Mouse (Mus musculus): ENCODE data around the gene Kcnk4. TPM values are rescaled to one million over a fixed set of nuclear protein-coding genes. Genes with fewer than 3 reads are reported as not detected.
"Not testable (repeated sequence)": the region's sequence is repeated elsewhere in the genome, so short reads cannot be mapped to it uniquely, and the experiment has no call there.

Gene Kcnk4
- polyA plus RNA-seq, 1 experiment from 2014 or later, result 0.14 TPM

GRCm38 (mm10) chr19:6911101-6912074 is 22.9 kb downstream of the Kcnk4 start:
- 0 out of 2 replicates have a peak overlapping the region, but pooled peaks have one; percentile 10 for H3K9ac ChIP-seq
- H3K27me3 ChIP-seq, result no peaks in the 10 kb centered on the region
- H3K27ac ChIP-seq, result 0 out of 2 replicates have a peak overlapping the region, but pooled peaks have one; percentile 32
- peak overlapping the region; percentile 83 for H3K4me2 ChIP-seq
- ATAC-seq (replicated peaks; ENCODE audit: insufficient number of reproducible peaks, insufficient read depth, low FRiP score, low read depth), result no peak
- H3K9me3 ChIP-seq (replicated peaks), result no peaks in the 10 kb centered on the region
- peaks cover 34% of the 10 kb centered on the region for H3K4me1 ChIP-seq (replicated peaks)
- peaks cover 39% of the 10 kb centered on the region for H3K36me3 ChIP-seq
- peak overlapping the region; percentile 21 for H3K4me3 ChIP-seq
- 81% methylated on average over 19 of the region's 19 CpGs for WGBS

- peaks cover 48% of the 10 kb centered on the region for H3K36me3 ChIP-seq
- WGBS, result under 1% methylated on average over 30 of the region's 30 CpGs
These were observed 24.0 kb downstream of the Kcnk4 start for GRCm38 (mm10) chr19:6910306-6910705.

GRCm38 (mm10) chr19:6909507-6910289 is 24.6 kb downstream of the Kcnk4 start, which contains the start of the genes Trmt112 and Prdx5:
Gene Trmt112 (plus strand): TSS chr19:6909698.
Gene Prdx5 (minus strand): TSS chr19:6910106.
- H3K4me3 ChIP-seq, result peak within 1 kb of the TSS; percentile 80
- H3K9ac ChIP-seq, result peak within 1 kb of the TSS; percentile 76
- H3K27me3 ChIP-seq, result no peaks in the 10 kb centered on the region
- peaks cover 54% of the 10 kb centered on the region for H3K36me3 ChIP-seq
- WGBS, result under 1% methylated on average over 65 of the region's 65 CpGs
- no peaks in the 10 kb centered on the region for H3K9me3 ChIP-seq (replicated peaks)
- peak within 1 kb of the TSS; percentile 83 for H3K4me2 ChIP-seq
- H3K4me1 ChIP-seq (replicated peaks), result peaks cover 30% of the 10 kb centered on the region
- peak; percentile 90 for ATAC-seq (replicated peaks; ENCODE audit: insufficient number of reproducible peaks, insufficient read depth, low FRiP score, low read depth)
- peak within 1 kb of the TSS; percentile 100 for H3K27ac ChIP-seq

More at GRCm38 (mm10) chr19:6910306-6910705, 24.0 kb downstream of the Kcnk4 start:
- Histone ChIP-seq H3K27ac (peak overlapping the region; percentile 100), H3K4me2 (peak overlapping the region; percentile 83), H3K4me1 (replicated peaks) (peaks cover 34% of the 10 kb centered on the region), H3K9ac (peak overlapping the region; percentile 76), H3K4me3 (peak overlapping the region; percentile 80)
- ATAC-seq (replicated peaks; ENCODE audit: insufficient number of reproducible peaks, insufficient read depth, low FRiP score, low read depth), result peak; percentile 32
- H3K27me3 ChIP-seq; H3K9me3 ChIP-seq (replicated peaks): not testable (repeated sequence)

- peak overlapping the region; percentile 76 for H3K9ac ChIP-seq
- peak overlapping the region; percentile 83 for H3K4me2 ChIP-seq
- ATAC-seq (replicated peaks; ENCODE audit: insufficient number of reproducible peaks, insufficient read depth, low FRiP score, low read depth), result no peak
- peak overlapping the region; percentile 80 for H3K4me3 ChIP-seq
- H3K27me3 ChIP-seq, result no peaks in the 10 kb centered on the region
- H3K27ac ChIP-seq, result peak overlapping the region; percentile 100
- H3K9me3 ChIP-seq (replicated peaks), result no peaks in the 10 kb centered on the region
- WGBS, result 6% methylated on average over 11 of the region's 11 CpGs
- peaks cover 51% of the 10 kb centered on the region for H3K36me3 ChIP-seq
- H3K4me1 ChIP-seq (replicated peaks), result peaks cover 30% of the 10 kb centered on the region
These were observed 25.3 kb downstream of the Kcnk4 start for GRCm38 (mm10) chr19:6909021-6909420.

GRCm38 (mm10) chr19:6907811-6908540 is 26.3 kb downstream of the Kcnk4 start:
- 82% methylated on average over 7 of the region's 7 CpGs for WGBS
- H3K27me3 ChIP-seq, result no peaks in the 10 kb centered on the region
- no peak for ATAC-seq (replicated peaks; ENCODE audit: insufficient number of reproducible peaks, insufficient read depth, low FRiP score, low read depth)
- peak overlapping the region; percentile 76; the same call in 1 of the 2 replicates for H3K9ac ChIP-seq
- H3K4me2 ChIP-seq, result peak overlapping the region; percentile 83
- H3K27ac ChIP-seq, result peak overlapping the region; percentile 100; the same call in 1 of the 2 replicates
- no peaks in the 10 kb centered on the region for H3K9me3 ChIP-seq (replicated peaks)
- H3K36me3 ChIP-seq, result peaks cover 41% of the 10 kb centered on the region
- peaks cover 30% of the 10 kb centered on the region for H3K4me1 ChIP-seq (replicated peaks)
- peak overlapping the region; percentile 80 for H3K4me3 ChIP-seq

GRCm38 (mm10) chr19:6907094-6907493 is 27.2 kb downstream of the Kcnk4 start:
- WGBS, result 89% methylated on average over 8 of the region's 8 CpGs
- no peaks in the 10 kb centered on the region for H3K9me3 ChIP-seq (replicated peaks)
- no peak overlapping the region for H3K9ac ChIP-seq
- H3K27ac ChIP-seq, result no peak overlapping the region
- ATAC-seq (replicated peaks; ENCODE audit: insufficient number of reproducible peaks, insufficient read depth, low FRiP score, low read depth), result no peak
- H3K27me3 ChIP-seq, result no peaks in the 10 kb centered on the region
- H3K4me3 ChIP-seq, result no peak overlapping the region
- H3K4me2 ChIP-seq, result no peak overlapping the region
- H3K4me1 ChIP-seq (replicated peaks), result peaks cover 30% of the 10 kb centered on the region
- H3K36me3 ChIP-seq, result peaks cover 32% of the 10 kb centered on the region

- ATAC-seq (replicated peaks; ENCODE audit: insufficient number of reproducible peaks, insufficient read depth, low FRiP score, low read depth), result no peak
- Histone ChIP-seq H3K9me3 (replicated peaks) (no peaks in the 10 kb centered on the region), H3K9ac (no peak overlapping the region), H3K36me3 (peaks cover 23% of the 10 kb centered on the region; the same call in 1 of the 2 replicates), H3K27me3 (no peaks in the 10 kb centered on the region), H3K4me2 (no peak overlapping the region), H3K4me1 (replicated peaks) (peaks cover 26% of the 10 kb centered on the region), H3K27ac (no peak overlapping the region), H3K4me3 (no peak overlapping the region)
- WGBS, result 86% methylated on average over 3 of the region's 3 CpGs
These were observed 28.1 kb downstream of the Kcnk4 start for GRCm38 (mm10) chr19:6906199-6906598.

- Histone ChIP-seq H3K9me3 (replicated peaks) (no peaks in the 10 kb centered on the region), H3K4me1 (replicated peaks) (peaks cover 22% of the 10 kb centered on the region), H3K4me3 (no peak overlapping the region), H3K27me3 (no peaks in the 10 kb centered on the region), H3K9ac (no peak overlapping the region), H3K36me3 (peaks cover 22% of the 10 kb centered on the region; the same call in 1 of the 2 replicates), H3K27ac (no peak overlapping the region), H3K4me2 (no peak overlapping the region)
- ATAC-seq (replicated peaks; ENCODE audit: insufficient number of reproducible peaks, insufficient read depth, low FRiP score, low read depth), result no peak
- WGBS, result 92% methylated on average over 11 of the region's 11 CpGs
These were observed 28.7 kb downstream of the Kcnk4 start for GRCm38 (mm10) chr19:6905498-6906159.

- Histone ChIP-seq H3K9me3 (replicated peaks) (no peaks in the 10 kb centered on the region), H3K36me3 (peaks cover 22% of the 10 kb centered on the region; the same call in 1 of the 2 replicates), H3K4me2 (no peak overlapping the region), H3K27me3 (no peaks in the 10 kb centered on the region), H3K9ac (no peak overlapping the region), H3K4me1 (replicated peaks) (peaks cover 20% of the 10 kb centered on the region), H3K4me3 (no peak overlapping the region), H3K27ac (no peak overlapping the region)
- ATAC-seq (replicated peaks; ENCODE audit: insufficient number of reproducible peaks, insufficient read depth, low FRiP score, low read depth), result no peak
- 80% methylated on average over 2 of the region's 2 CpGs for WGBS
These were observed 29.5 kb downstream of the Kcnk4 start for GRCm38 (mm10) chr19:6904846-6905245.

GRCm38 (mm10) chr19:6903031-6903430 is 31.3 kb downstream of the Kcnk4 start:
- Histone ChIP-seq H3K9me3 (replicated peaks) (no peaks in the 10 kb centered on the region), H3K27me3 (no peaks in the 10 kb centered on the region), H3K36me3 (peaks cover 22% of the 10 kb centered on the region; the same call in 1 of the 2 replicates), H3K4me2 (no peak overlapping the region), H3K4me3 (no peak overlapping the region), H3K4me1 (replicated peaks) (peaks cover 12% of the 10 kb centered on the region), H3K9ac (no peak overlapping the region), H3K27ac (no peak overlapping the region)
- no peak for ATAC-seq (replicated peaks; ENCODE audit: insufficient number of reproducible peaks, insufficient read depth, low FRiP score, low read depth)
- 96% methylated on average over 1 of the region's 1 CpGs for WGBS
